Mouse (Mus musculus) layer of hippocampus, adult 2 months (tissue): ENCODE data around the gene Zdhhc18. TPM values are rescaled to one million over a fixed set of nuclear protein-coding genes. Genes with fewer than 3 reads are reported as not detected.
"Not testable (repeated sequence)": the region's sequence is repeated elsewhere in the genome, so short reads cannot be mapped to it uniquely, and the experiment has no call there.

Experiments
- DNase-seq, 2 experiments: peaks; one replicate each; pipeline ENCODE4 v3.0.0; 2022; ENCODE audit warnings: low spot score in 2 of 2
- H3K27ac ChIP-seq: fragments of 200-600 bp; 2 replicates; pipeline ENCODE4 v1.8.1; 2022
- H3K4me3 ChIP-seq: fragments of 200-600 bp; 2 replicates; pipeline ENCODE4 v1.8.1; 2022; ENCODE audit warnings: mild to moderate bottlenecking
- CTCF ChIP-seq: fragments of 200-600 bp; conservative IDR thresholded peaks from 2 replicates; pipeline ENCODE4 v1.8.1; 2022; ENCODE audit warnings: antibody characterized with exemption, mild to moderate bottlenecking, moderate library complexity
- total RNA-seq, 2 experiments: library from RNA; stranded (reverse); gene quantifications; 2 replicates each; pipeline ENCODE4 v1.2.3; 2021

The Zdhhc18 gene
- total RNA-seq, 2 experiments from 2014 or later = 37.1 to 38.0 TPM

- Histone ChIP-seq H3K4me3 (peak overlapping the region; percentile 32), H3K27ac (peak overlapping the region; percentile 91)
- TF ChIP-seq CTCF = no peak
- DNase-seq = no peak
Measured at GRCm38 (mm10) chr4:133659497-133660192, 9.7 kb upstream of the Zdhhc18 start.

- DNase-seq = no peak
- no peak for TF ChIP-seq CTCF
- Histone ChIP-seq H3K27ac (peak overlapping the region; percentile 91; the same call in 1 of the 2 replicates), H3K4me3 (no peak overlapping the region)
Measured at GRCm38 (mm10) chr4:133658729-133659128, 8.8 kb upstream of the Zdhhc18 start.

GRCm38 (mm10) chr4:133657829-133658458 lies 8.0 kb upstream of the Zdhhc18 start:
- DNase-seq = no peak
- Histone ChIP-seq H3K27ac (no peak overlapping the region), H3K4me3 (no peak overlapping the region)
- no peak for TF ChIP-seq CTCF

- no peak for TF ChIP-seq CTCF
- Histone ChIP-seq H3K27ac (no peak overlapping the region), H3K4me3 (no peak overlapping the region)
- no peak for DNase-seq
Measured at GRCm38 (mm10) chr4:133656997-133657396, 7.0 kb upstream of the Zdhhc18 start.

GRCm38 (mm10) chr4:133656294-133656693 lies 6.3 kb upstream of the Zdhhc18 start:
- H3K27ac ChIP-seq = no peak overlapping the region
- TF ChIP-seq CTCF = no peak
- no peak for DNase-seq
- no peak overlapping the region for H3K4me3 ChIP-seq

GRCm38 (mm10) chr4:133654070-133654469 lies 4.1 kb upstream of the Zdhhc18 start:
- not testable (repeated sequence) for H3K27ac ChIP-seq, H3K4me3 ChIP-seq, DNase-seq
- peak; percentile 21 for TF ChIP-seq CTCF

GRCm38 (mm10) chr4:133652746-133653145 lies 2.8 kb upstream of the Zdhhc18 start:
- DNase-seq = no peak
- no peak for TF ChIP-seq CTCF
- H3K27ac ChIP-seq = no peak overlapping the region
- H3K4me3 ChIP-seq = no peak overlapping the region

GRCm38 (mm10) chr4:133651986-133652385 lies 2.0 kb upstream of the Zdhhc18 start:
- DNase-seq = no peak
- no peak for TF ChIP-seq CTCF
- Histone ChIP-seq H3K27ac (no peak overlapping the region), H3K4me3 (no peak overlapping the region)

GRCm38 (mm10) chr4:133651445-133651844 lies 1.5 kb upstream of the Zdhhc18 start:
- no peak overlapping the region for H3K4me3 ChIP-seq
- TF ChIP-seq CTCF = no peak
- no peak for DNase-seq
- H3K27ac ChIP-seq = no peak overlapping the region

- Histone ChIP-seq H3K4me3 (peak overlapping the region; percentile 62), H3K27ac (peak overlapping the region; percentile 84)
- TF ChIP-seq CTCF = peak; percentile 42
- DNase-seq = not testable (repeated sequence)
Measured at GRCm38 (mm10) chr4:133649464-133649863, 490 bp downstream of the Zdhhc18 start.

GRCm38 (mm10) chr4:133645680-133646079 lies 4.3 kb downstream of the Zdhhc18 start:
- H3K4me3 ChIP-seq = no peak overlapping the region
- no peak for TF ChIP-seq CTCF
- no peak for DNase-seq
- no peak overlapping the region for H3K27ac ChIP-seq

GRCm38 (mm10) chr4:133645195-133645594 lies 4.8 kb downstream of the Zdhhc18 start:
- DNase-seq = no peak
- Histone ChIP-seq H3K27ac (no peak overlapping the region), H3K4me3 (no peak overlapping the region)
- TF ChIP-seq CTCF = peak; percentile 39

GRCm38 (mm10) chr4:133634043-133634410 lies 15.9 kb downstream of the Zdhhc18 start:
- TF ChIP-seq CTCF = no peak
- no peak overlapping the region for H3K4me3 ChIP-seq
- H3K27ac ChIP-seq = peak overlapping the region; percentile 79; the same call in 1 of the 2 replicates
- DNase-seq = no peak
